Mouse (Mus musculus): ENCODE results near the gene Necab3.

The Necab3 gene

DNA sequence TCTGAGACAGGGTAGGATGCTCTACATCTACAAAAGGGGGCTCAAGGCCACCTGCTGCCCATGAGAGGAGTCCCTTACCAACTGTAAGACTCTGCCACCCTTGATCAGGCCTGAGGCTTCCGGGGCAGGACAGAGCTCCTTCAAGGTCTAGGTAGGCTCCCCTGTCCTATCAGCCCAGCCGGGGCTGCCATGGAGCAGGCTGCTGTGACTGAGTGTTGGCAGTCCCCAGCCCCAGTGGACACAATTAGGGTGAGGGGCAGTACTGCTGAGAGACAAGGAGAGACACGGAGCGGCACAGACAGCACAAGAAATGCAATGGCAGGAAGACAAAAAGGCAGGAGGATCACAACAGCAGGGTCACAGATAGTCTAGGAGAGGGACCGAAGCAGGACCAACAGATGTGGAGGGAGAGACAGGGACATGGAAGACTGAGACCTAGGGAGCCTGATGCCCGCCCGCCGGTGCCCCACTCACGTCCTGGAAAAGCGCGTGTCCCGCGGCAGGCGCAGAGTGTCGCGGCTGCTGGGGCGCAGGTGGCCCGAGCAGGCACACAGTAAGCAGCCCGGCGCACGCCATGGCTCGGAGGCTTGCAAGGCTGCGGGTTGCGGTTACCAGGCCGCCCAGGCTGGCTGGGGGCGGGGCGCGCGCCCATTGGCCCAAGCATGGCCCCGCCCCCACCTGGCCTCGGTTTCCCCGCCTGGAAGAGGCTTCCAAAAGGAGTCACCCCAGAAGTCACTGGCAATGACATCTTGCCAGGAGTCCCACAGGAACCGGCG is at the start of gene Necab3:
Gene Necab3 (minus strand): TSS at position 627 of the 776 bp plus-strand sequence.
- peak; percentile 57 for DNase-seq (ENCODE audit: low spot score)

DNA sequence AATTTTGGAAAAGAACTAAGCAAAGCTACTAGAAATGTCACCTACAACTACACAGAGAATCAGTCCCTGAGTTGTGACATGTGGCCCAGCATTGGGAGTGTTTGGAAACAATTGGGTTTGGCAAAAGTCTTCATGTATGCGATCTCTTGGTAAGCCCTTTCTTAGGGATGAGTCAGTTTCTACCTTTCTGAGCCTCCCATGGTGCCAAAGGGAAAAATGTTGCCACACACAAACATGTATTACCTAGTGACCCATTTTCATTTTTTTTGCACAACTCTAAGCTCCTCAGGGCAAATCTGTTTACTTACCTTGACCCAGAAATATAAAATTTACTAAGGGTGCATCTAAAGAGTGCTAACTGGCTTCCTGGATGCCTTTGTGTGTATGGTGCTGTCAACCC is 48.3 kb upstream of the Necab3 start:
- DNase-seq (ENCODE audit: low spot score), result no peak

DNA sequence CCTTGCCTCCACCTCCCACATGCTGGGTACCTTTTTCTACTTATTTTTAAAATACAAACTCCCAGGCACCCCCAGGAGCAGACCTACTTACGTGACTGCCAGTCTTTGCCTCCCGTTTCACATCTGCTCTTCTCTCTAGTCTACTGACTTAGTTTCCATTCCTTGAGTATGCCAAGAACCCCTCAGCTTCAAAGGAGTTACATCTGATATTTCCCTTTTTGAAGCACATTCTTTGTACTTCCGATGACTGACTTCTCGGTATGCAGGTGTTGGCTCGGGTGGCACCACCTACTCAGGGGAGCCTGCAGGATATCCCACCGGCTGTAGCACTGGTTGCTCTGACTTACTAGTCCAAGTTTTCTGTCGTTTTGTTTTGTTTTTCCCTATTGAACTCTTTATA is 45.5 kb upstream of the Necab3 start:
- DNase-seq (ENCODE audit: low spot score), result no peak

DNA sequence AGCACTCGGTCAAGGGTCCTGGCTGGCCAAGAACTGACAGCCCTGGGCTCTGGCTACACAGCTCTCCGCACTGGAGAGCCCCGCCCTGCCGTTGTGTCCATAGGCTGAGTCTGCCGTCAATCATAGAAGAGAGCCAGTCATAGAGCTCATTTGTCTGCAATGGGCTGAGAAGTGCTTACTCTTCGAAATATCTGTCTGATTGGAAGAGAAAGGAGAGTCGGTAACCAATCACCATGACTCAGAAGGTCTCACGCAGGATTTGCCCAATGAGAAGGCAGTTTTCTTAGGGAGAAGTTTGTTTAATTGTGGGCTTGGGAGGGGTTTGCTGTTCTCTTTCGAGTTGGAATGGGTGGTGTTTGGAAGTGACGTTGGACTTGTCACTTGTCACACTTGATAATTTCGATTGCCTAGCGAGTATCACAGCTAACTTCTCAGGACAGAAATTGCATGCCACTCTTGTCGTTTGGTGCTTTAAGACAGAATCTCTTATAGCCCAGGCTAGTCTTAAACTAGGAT is 45.0 kb upstream of the Necab3 start, which contains the start of gene Pxmp4:
Gene Pxmp4 (minus strand): TSS at position 71 of the 516 bp plus-strand sequence.
- peak; percentile 98 for DNase-seq (ENCODE audit: low spot score)

DNA sequence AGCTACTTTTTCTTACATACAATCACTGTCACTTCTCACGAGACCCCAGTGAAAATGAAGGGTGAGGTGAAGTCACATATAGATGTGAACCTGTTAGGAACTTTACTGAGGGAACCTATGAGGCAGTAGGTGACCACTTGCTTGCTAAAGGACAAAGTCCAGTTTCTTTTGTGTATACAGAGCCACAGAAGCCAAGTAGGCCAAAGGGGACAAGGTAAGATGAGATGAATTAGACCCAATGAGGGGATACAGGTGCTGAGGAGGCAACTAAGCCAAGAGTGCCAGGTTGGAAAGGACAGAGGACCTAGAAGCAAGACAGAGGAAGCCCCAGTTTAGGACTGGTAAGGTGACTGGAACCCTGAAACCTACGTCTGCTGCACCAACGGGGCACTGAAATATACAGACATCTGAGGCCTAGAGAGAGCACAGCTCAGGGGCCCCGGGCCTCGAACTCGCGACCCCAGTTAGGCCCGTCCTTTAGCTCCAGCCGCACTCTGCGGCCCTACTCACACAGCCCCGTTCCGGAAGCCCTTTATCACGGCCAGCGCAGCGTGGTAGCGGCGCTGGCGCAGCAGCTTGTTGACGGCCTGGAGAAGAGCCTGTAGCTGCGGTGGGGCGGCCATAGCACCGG is 44.4 kb upstream of the Necab3 start:
- DNase-seq (ENCODE audit: low spot score), result no peak

DNA sequence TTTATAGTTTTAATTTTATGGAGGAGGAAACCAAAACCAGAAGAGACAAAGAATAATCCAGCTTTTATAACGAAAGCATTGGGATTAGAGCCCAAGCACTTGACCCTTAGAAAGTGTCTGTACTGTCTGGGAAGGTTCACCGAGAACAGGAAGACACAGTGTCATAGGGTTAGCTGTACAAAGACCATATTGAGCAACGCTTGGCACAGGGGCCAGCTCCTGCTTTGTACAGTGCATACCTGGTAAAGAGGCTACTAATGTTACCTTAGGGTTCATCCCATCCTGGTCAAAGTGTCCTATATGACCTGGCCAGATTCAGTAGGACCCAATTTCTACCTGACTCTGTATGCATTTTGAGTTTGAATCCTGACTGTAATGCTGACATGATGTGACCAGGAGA is 42.6 kb upstream of the Necab3 start:
- no peak for DNase-seq (ENCODE audit: low spot score)

DNA sequence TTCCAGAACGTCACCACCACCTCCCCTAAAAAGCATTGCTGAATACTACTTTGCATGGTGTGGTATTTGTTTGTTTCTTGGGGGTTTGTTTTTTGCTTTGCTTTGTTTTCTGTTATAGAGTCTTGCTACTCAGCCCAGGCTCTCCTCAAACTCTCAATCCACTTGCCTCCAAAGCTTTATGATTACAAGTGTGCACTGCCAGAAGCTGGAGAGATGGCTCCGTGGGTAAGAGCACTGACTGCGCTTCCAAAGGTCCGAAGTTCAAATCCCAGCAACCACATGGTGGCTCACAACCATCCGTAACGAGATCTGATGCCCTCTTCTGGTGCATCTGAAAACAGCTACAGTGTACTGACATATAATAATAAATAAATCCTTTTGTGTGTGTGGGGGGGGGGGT is 41.9 kb upstream of the Necab3 start:
- no peak for DNase-seq (ENCODE audit: low spot score)

DNA sequence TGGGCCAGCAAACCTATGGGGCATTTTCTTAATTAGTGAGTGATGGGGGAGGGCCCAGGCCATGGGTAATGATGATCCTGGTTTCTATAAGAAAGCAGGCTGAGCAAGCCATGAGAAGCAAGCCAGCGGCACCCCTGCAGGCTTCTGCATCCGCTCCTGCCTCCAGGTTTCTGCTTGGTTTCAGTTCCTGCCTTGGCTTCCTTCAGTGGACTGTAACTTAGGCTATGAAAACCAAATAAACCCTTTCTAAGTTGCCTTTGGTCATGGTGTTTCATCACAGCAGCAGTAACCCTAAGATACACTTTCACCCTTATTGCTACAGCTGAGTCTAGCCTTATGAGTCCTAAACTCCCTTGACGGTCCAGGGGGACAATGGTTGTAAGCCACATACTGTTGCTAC is 38.7 kb upstream of the Necab3 start:
- no peak for DNase-seq (ENCODE audit: low spot score)

DNA sequence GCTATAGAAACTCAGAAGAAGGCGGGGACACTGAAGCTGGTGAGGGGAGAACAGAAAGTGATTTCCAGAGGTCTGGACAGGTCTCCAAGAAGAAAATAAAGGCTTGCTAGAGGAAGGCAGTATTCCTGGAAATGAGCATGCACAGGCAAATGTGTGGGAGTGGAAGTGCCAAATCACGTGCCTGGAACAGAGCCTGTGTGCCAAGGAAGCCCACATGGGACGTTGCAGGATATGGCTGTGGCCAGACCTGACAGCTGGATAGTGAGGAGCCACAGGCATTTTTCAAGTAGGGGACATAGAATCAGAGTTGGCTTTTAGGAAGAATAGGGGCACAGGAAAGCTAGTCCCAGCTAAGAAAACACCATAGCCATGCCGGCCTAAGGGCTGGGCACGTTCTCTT is 37.1 kb upstream of the Necab3 start:
- no peak for DNase-seq (ENCODE audit: low spot score)

DNA sequence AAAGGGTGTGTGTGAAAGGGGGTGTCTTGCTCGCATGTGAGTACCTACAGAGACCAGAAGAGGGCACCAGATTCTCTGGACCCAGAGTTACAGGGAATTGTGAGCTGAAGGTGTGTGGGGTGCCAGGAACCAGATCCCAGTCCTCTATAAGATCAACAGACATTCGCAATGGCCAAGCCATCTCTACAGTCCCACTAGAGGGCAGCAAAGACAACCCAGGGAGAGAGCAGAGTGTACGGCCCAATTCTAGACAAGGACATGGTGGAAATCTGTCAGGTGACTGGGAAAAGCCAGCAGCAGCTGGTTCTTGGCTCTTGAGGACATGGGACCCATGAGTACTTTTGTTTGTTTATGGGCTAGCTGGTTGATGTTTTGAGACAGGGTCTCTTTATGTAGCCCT is 34.3 kb upstream of the Necab3 start:
- DNase-seq (ENCODE audit: low spot score), result no peak

DNA sequence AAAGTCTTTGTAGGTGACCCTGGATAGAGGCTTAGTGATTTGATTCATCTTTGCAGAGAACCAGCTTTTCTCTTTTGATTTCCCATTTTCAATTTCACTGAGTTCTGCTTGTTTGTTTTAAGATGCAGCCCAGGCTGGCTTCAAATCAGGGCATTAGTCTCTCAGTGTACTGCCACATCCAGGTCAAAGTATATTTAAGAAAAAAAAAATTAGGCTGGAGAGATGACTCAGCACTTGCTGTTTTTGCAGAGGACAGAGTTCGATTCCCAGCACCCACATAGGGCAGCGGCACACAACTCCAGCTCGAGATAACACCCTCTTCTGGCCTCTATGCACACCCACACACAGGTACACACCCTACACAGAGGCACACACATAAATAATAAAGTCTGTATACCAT is 32.5 kb upstream of the Necab3 start:
- no peak for DNase-seq (ENCODE audit: low spot score)

DNA sequence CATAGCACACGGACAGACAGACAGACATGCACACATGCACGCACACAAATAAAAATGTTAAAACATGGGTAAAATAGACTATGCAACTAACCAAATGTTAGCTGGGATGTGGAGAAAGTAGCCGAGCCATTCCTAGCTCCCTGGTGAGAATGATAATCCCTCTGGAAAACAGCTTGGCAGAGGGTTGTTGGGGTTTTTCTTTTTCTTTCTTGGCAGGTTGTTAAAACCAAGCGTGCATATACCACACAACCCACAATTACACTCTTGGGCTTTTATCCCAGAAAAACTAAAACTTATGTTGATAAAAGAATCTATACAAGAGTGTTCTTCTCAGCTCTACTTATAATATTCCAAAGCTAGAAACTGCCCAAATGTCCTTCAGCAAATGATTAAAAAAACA is 30.4 kb upstream of the Necab3 start:
- no peak for DNase-seq (ENCODE audit: low spot score)

DNA sequence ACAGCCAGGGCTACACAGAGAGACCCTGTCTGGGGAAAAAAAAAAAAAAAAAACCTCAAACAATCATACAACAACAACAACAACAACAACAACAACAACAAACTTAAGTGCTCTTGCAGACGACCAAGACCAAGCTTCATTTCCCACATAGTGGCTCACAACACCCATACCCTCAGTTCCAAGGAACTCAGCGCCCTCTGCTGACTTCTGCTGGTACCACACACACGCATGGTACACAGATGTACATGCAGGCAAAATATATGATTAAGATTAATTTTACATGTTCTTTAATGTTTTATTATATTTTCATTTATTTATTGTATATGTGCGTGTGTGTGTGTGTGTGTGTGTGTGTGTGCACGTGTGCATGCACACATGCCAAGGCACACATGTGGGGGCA is 27.7 kb upstream of the Necab3 start:
- DNase-seq (ENCODE audit: low spot score), result peak; percentile 64

DNA sequence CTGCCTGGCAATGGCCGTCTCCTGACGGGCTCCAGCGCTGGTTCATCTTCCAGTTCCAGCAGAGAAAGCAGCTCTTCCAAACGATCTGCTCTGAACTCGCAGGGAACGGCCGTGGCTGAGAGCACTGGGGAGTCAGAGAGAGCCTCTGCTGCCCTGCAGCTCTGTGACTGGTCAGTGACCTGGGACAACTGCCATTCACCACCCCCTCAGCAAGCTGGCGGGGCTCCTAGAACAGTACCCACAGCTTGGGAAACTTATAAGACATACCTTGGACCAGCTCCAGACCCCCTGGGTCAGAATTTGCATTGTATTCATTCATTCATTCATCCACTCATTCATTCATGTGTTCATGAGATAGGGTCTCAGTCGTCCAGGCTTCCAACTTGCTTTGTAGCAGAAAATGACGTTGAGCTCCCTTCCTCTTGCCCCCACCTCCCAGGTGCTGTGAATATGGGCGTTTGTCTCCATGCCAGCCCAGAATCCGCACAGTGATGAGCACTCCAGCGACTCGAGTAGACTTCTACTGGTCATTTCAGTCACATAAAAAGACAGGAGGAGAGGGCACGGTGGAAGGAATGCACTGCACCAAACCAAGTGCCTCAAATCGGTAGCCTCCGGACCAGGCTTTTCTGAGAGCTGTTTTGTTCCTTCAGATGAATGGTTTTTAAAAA is 26.4 kb upstream of the Necab3 start:
- DNase-seq (ENCODE audit: low spot score), result no peak

DNA sequence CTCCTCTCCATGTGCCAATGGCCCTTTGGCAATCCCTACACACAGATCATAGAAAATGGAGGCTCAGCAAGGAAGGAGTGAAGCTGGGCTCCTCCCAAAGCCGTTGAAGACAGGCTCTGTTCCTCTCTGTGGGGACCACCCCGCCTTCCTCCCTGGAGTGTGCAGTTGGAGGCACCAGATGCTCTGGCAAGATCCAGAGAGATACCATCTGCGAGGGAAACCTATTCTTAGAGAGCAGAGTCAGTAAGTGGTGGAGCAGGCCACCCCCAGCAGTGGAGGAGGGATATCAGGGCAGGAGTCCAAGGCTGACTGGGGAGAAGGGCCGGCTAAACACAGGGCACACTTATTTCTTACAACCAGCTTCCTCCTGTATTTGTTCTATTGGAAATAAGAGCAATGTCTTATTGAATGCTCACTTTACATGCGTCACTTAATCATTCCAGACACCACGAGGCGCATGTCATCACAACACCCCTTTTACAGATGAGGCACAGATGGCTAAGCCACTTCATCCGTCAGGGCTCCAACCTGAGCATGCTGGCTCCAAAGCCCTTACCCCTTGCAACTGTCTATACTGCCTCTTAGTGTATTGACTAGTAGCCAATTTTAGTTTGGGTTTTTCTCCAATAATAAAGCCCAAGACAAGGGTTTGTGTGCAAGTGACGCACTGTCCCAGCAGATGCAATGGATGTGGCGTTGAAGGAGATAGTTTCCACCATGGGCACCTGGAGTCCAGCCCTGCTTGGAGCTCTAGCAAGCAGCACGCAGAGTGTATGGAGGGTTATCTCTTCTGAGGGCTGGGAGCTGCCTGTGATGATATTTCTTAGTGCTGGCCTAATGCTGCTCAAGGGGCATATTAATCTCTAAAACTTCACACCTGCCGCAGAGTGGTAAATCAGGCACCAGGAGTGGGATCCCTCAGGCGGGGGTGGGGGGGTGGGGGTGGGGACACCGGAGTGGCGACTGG is 25.5 kb upstream of the Necab3 start:
- DNase-seq (ENCODE audit: low spot score), result no peak

DNA sequence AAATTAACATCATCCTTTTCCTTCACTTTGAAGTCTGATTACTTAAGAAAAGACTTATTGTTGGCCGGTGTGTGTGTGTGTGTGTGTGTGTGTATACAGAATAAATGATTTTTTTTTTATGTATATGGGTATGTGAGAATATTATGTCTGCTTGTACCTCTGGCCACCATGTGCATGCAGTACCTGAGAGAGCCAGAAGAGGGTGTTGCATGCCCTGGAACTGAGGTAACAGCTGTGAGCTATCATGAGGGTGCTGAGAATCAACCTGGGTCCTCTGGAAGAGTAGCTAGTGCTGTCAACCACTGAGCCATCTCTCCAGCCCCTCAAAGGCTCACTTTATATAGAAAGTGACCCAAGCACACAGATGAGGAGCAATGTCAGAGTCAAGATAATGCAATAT is 22.7 kb upstream of the Necab3 start:
- no peak for DNase-seq (ENCODE audit: low spot score)

DNA sequence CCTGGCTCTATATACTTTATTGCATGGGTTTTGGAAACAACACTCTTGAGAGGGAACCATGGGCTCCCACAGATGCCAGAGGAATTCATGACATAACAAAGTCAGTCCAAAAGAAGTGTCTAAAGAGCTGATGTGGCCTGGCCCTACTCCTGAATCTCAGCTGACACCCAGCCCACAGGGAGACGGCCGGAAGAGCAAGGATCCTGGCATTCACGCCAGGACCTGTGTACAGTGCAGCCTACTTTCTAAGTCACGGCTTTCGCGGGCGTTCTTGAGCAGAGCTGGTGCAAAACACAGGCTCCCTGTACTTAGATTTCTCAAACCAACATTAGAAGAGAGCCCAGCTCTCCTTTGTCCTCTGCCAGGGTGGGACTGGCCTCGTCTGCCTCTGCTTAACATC is 21.9 kb upstream of the Necab3 start:
- no peak for DNase-seq (ENCODE audit: low spot score)

DNA sequence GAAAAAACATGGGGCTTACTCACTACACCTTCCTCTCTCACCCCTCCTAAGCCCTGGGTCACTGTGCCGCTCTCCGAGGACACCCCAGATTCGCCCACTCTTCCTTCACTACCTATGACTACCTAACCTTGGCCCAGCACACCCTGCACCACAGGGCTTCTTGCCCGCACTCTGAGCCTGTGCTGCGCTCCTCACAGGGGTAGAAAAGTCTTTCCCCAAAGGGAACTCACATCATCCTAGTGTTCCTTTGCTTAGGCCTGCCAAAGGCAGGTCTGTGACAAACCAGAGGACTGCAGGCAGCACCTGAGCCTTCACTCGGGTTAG is 19.0 kb upstream of the Necab3 start:
- DNase-seq (ENCODE audit: low spot score), result no peak

DNA sequence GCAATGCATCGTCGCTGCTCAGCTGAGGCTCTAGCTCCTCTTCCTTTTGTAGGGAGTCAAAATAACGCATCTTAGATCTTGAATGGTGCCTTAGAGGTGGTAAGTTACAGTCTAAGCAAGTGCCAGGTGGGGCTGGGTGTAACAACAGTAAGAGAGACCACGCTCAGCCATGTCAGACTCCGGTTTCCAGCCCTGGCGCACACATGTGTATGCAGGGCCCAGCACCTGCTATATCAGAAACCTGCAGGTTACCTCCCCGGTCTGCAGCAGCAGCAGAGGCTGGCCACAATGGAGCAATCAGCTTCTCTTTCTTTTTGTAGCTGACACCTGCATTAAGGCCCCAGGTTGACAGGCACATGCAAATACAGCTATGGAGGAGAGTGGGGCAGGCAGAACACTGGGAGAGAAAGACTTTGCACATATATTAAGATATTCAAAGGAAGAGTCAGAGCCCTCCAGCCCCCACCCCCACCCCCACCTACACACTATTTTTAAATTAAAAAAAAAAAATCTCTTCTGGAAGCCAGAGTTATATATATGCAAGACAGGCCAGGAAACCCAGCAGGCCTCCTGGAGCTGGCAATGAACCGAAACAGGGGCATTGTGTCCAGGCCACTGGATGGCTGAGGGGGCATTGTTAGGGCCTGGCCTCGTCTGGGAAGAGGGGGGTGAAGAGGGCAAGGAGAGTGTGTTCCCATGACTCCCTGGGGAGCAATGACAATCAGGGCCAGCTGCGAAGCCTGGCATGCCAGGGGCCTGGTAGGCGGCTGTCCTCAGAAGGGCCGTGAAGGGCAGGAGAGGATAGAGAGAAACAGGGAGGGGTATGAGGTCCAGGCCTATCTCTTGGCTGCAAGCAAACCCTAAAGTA is 18.4 kb upstream of the Necab3 start:
- DNase-seq (ENCODE audit: low spot score), result no peak

DNA sequence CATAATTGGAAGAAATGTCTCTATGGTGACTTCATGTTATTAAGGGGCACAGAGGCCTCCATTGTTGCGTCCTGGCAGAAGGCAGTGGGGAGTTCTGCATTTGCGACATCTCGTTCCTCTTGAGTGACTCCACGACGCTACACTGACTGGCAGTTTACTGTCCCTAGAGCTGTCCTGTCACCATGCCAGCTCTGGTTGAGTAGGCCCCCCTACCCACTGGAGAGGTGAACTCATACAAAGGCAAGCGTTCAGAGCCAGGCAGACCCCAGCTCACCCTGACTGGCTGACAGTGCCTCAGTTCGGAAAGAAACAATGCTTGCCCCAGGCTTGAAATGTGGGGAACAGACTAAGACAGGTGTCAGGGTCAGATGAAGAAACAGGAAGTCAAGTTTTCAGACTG is 15.6 kb upstream of the Necab3 start:
- DNase-seq (ENCODE audit: low spot score), result no peak

DNA sequence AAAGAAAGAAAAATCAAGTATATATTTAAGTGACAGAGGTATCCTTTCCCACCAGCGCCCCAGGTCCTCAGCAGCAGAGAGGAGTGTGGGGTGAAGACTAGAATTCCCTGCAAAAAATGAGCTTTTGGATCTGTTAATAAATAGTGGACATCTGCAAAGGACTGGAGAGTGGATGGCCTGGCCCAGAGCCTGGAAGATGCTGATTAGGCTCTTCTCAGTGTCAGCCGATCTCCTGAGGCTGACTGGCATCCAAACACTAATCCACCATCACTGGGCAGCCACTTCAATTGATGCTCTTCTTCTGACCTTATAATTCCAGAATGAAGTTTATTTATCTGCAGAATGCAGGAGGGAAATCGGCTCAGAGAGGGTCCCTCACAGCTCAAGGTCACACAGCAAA is 14.3 kb upstream of the Necab3 start:
- DNase-seq (ENCODE audit: low spot score), result no peak
